Mouse (Mus musculus): Measurements from ENCODE around the gene 1700012B07Rik.
A peak's percentile ranks its signal among the peaks of the same experiment; 100 is the strongest.

Gene 1700012B07Rik

GRCm38 (mm10) chr11:109827946-109828345, at the start of gene 1700012B07Rik:
Gene 1700012B07Rik, minus strand, starts transcription at chr11:109828046.
- no peak for DNase-seq

GRCm38 (mm10) chr11:109876767-109877166, 48.9 kb upstream of the 1700012B07Rik start:
- no peak for DNase-seq

- DNase-seq, result no peak
Measured at GRCm38 (mm10) chr11:109875834-109876233, 48.0 kb upstream of the 1700012B07Rik start.

DNA sequence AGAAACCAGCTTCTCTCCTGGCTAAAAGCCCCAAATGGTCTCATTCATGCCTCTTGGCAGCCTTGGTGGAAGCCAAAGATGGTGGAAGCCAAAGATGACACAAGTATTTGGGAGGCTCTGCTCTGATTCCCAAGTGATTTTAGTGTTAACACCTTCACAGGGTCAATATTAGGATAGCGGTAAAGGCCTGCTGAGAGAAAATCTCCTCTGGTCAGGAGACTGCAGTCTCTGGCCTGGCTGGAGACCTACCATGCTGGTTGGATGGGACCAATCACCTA, 47.6 kb upstream of the 1700012B07Rik start:
- no peak for DNase-seq

DNA sequence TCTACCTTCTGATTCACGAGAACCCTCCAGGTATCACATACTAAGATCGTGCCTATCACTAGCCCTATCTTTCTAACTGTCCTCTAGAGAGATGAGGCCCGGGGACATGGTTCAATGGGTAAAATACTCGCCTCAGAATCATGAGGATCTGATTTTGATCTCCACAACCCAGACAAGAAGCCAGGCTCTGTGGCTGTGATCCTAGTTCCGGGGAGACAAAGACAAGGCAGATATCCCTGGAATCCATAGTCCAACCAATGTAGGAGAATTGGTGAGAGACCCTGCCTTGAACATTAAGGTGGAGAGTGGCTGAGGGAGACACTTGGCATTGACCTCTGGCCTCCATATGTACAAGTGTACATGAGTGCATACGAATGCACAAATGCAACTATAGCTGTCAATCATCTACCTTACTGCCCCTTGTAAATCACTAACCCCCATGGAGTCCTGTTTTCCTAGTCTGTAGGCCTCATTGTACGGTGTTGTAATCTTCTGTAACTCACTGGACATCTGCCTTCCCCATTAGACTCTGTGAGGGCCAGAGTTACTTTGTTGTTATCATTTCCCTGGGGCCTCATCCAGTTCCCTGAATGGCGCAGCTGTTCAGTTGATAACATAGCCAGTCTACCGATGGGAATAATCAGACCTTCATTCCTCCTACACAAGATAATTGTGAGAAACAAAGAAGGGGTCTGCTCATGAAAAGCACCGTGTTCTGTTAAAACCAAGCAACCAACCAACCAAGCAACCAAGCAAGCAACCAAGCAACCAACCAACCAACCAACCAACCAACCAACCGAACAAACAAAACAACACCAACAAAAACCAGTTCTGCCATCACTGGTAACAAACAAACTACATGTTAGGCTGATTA, 47.0 kb upstream of the 1700012B07Rik start:
- no peak for DNase-seq

DNA sequence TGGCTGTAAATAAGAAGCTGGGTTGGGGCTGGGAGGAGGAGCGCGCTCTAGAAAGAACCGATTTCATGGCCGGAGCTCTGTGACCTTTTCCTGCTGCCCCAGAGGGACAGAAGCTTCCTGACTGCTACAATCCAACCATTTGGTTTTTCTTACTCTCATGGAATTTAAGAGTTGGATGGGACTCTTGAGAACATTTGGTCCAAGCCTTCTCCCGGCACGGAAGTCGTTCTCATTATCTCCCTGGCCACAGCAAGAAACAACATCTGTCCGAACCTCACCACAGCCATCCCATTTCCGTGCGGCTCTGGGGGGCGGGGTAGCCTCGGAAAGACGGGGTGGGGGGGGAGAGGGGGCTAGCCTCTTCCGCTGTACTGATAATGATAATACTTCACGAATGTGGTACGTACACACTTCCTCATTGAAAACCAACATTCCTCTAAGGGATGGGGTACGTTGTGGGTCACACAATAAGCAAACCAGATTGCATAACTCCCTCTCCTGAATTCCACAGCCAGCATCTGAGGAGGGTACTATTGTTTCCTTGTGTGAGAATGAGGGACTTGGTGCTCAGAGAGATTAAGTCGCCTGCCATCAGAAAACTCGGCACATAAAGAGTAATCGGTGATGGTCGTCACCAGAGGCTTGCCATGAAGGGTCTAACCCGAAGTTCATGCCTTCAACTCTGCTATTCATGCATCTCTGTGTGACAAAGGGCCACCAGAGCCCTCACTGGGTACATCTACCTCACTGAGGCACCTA, 46.2 kb upstream of the 1700012B07Rik start:
- no peak for DNase-seq

- peak; percentile 40 for DNase-seq
Measured at GRCm38 (mm10) chr11:109873161-109873775, 45.4 kb upstream of the 1700012B07Rik start.

- DNase-seq, result no peak
Measured at GRCm38 (mm10) chr11:109872674-109873073, 44.8 kb upstream of the 1700012B07Rik start.

DNA sequence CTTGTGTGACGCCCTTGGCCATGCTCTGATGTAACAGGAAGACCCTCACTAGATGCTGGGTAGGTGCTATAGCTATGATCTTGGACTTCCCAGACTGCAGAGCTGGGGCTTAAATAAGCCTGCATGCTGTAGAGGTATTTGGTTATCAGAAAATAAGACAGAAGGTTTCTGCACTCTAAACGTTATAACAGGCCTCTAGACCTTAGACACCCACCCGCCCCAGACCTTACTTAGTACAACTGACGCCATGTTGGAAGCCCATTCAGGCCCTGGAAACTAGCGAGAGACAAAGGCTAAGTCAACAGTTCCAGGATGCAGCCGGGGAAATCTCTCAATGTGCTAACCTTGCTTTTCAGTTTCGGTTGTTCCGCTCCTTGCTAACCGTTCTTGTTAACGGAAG, 44.2 kb upstream of the 1700012B07Rik start:
- no peak for DNase-seq

- DNase-seq, result no peak
Measured at GRCm38 (mm10) chr11:109867861-109868260, 40.0 kb upstream of the 1700012B07Rik start.

DNA sequence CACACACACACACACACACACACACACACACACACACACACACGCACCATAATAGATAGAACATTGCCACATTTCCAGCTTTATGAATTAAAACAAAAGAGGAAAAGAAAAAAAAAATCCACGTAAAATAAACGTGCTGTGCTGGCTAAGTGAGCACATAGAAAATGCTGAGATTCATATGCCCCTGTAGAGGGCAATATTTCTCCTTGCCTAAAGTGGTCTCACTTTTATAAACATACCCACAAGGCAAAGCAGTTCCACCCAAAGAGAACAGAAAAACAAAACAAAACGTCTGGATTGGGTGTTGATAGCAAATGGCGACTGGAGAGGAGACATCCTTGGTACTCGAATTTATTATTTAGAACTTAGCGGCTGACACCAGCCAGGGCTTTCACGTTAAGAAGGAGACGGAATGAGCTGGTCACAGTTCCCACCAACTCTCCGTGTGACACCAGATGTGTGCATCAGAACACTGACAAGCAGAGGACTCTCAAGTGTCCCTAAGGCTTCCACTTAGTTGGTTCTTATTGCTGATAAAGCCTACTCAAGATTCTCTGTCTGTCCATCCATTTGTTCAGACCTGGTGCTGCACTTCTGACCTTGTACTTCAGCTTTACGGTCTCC, 38.8 kb upstream of the 1700012B07Rik start:
- no peak for DNase-seq

GRCm38 (mm10) chr11:109865526-109865925, 37.7 kb upstream of the 1700012B07Rik start:
- DNase-seq, result no peak

GRCm38 (mm10) chr11:109863951-109864350, 36.1 kb upstream of the 1700012B07Rik start:
- DNase-seq, result no peak

GRCm38 (mm10) chr11:109863194-109863746, 35.4 kb upstream of the 1700012B07Rik start:
- peak; percentile 70 for DNase-seq

DNA sequence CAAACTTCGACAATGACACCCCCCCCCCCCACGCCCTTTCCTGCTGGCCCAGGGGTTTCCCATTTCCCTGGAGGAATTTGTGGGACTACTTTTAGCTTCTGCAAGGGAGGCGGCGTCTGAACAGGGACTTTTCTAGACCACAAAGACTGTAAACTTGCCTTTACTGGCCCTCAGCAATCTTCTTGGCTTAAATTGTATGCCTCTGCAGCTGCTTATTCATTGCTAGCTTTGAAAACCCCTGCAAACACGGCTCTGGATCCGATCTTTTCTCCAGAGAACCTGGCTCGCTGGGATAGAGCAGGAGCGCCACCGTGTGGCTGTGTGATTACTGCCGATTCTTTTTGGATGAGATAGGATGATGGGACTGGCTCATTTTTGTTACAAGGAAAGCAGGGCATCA, 32.7 kb upstream of the 1700012B07Rik start:
- peak; percentile 98 for DNase-seq

- no peak for DNase-seq
Measured at GRCm38 (mm10) chr11:109859939-109860469, 32.2 kb upstream of the 1700012B07Rik start.

DNA sequence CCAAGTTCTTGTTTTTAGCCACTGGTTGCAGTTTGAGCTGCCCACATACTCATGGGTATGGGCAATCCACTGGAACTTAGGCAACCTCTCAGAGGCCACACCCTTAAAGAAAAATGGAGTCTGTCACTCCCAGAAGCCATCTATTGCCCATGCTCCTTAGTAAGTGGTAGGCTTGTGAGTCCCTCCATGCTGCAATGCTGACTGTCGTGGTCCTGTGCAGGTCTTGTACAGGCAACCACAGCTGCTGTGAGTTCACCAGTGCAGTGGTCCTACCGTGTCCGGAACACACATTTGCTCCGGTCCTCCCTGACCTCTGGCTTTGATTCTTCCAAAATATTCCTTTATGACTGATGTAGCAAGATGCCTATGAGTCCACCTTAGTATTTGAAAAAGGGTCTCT, 31.6 kb upstream of the 1700012B07Rik start:
- DNase-seq, result no peak

DNA sequence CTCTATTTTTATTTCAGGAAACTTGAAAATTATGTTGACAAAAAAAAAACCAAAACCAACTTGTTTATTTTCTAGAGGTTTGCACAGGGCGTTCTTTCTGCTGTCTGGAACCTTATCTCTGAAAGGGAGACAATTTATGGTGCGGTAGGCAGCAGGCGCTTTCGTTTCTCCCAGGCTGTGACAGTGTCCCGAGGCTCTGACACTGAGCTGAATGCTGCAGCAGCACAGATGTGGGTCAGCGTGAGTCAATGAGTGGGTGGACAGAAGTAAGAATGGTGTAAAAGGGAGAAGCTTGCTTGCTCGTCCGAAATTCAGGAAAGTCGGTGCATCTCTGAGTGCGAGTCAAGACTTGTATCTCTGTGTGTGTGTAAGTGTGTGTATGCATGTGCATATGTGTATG, 29.2 kb upstream of the 1700012B07Rik start:
- no peak for DNase-seq

DNA sequence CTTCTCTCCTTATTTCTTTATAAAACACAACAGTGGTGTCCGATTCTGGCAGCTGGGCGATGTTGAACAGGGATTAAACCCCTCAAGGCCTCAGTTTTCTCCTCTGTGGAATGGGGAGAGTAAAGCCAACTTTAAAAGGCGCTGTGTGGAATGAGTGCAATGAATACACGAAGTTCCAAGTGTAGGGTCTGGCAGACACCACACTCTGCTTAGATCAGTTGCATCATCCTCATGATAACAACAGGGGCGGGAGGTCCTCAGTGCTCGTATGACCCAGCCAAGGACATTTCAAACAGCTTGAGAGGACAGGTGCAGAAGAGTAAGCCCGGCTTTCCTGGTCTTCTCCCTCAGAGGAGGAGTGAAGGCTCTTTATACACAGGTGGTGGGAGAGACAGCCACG, 26.2 kb upstream of the 1700012B07Rik start:
- no peak for DNase-seq

DNA sequence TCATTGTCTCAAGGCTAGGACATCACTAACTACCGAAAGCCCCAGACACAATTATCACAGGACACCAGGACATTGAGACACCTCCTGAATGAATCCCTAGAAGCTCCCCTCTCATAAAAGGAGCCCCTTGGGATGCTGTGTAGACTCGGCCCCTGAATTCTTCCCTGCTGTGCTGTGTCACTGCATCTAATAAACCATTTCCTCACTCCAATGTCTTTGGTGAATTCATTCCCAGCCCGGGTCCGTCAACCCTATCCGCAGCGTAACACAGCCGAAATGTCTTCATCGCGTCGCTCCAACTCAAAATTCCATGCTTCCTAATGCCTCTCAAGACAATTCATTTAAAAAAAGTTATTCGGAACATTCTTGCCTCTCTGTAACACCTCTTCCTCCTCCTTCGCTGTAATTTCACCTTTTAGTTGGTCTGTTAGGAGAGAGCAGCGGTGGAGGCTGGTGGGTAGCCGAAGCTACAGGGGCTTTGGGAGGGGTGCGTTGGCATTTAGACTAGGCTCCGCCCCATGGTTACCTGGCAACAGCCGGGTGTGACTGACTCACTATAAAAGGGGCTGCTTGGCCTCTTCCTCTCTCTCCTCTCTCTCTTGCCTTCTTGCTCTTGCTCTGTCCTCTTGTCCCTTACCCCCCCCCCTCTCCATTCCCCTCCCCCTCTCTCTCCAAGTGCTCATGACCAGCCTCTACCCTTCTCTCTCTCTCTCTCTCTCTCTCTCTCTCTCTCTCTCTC, 25.6 kb upstream of the 1700012B07Rik start:
- DNase-seq, result no peak

DNA sequence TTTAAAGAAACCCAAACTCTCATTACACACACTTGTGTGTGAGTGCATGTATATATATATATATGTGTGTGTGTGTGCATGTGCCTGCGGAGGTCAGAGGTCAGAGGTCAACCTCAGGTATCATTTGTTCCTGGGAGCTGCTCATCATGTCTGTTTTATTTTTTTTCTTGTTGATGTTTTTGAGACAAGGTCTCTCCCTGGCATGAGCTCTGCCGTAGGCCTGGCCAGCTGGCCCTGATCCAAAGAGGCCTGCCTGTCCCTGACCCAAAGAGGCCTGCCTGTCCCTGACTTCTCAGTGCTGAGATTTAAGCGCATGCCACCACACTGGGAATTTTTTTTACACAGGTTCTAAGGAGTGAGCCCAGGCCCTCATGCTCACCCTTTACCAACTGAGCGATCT, 24.1 kb upstream of the 1700012B07Rik start:
- no peak for DNase-seq

GRCm38 (mm10) chr11:109846343-109846742, 18.5 kb upstream of the 1700012B07Rik start:
- no peak for DNase-seq

Measured in right cerebral cortex, postnatal 4 days (tissue).